Mouse (Mus musculus): ENCODE data around the gene Tacc2. TPM values are rescaled to one million over a fixed set of nuclear protein-coding genes. Genes with fewer than 3 reads are reported as not detected.

Gene Tacc2
- polyA plus RNA-seq, 1 experiment from 2014 or later = 47.4 TPM

GRCm38 (mm10) chr7:130613973-130614372 is 36.7 kb downstream of the Tacc2 start:
- no peak overlapping the region for H3K4me3 ChIP-seq (ENCODE audit: low read depth, low read length)
- H3K4me2 ChIP-seq (ENCODE audit: low read depth, low read length, severe bottlenecking) = no peak overlapping the region
- H3K27me3 ChIP-seq (ENCODE audit: control insufficient read depth, insufficient read depth, low read length) = no peaks in the 10 kb centered on the region
- WGBS = 81% methylated on average over 4 of the region's 4 CpGs
- no peaks in the 10 kb centered on the region for H3K36me3 ChIP-seq (ENCODE audit: control insufficient read depth, insufficient read depth, low read length)
- H3K9me3 ChIP-seq (ENCODE audit: control insufficient read depth, low read length) = no peaks in the 10 kb centered on the region
- ATAC-seq (replicated peaks; ENCODE audit: low FRiP score) = no peak
- H3K27ac ChIP-seq (ENCODE audit: low read depth, low read length) = no peak overlapping the region
- no peak overlapping the region for H3K9ac ChIP-seq (ENCODE audit: low read length)
- no peaks in the 10 kb centered on the region for H3K4me1 ChIP-seq (replicated peaks; ENCODE audit: control insufficient read depth, insufficient read depth, low read length)
- no peak for DNase-seq (ENCODE audit: low spot score)

- H3K9ac ChIP-seq (ENCODE audit: low read length) = no peak overlapping the region
- no peaks in the 10 kb centered on the region for H3K36me3 ChIP-seq (ENCODE audit: control insufficient read depth, insufficient read depth, low read length)
- no peaks in the 10 kb centered on the region for H3K9me3 ChIP-seq (ENCODE audit: control insufficient read depth, low read length)
- no peak overlapping the region for H3K27ac ChIP-seq (ENCODE audit: low read depth, low read length)
- no peaks in the 10 kb centered on the region for H3K4me1 ChIP-seq (replicated peaks; ENCODE audit: control insufficient read depth, insufficient read depth, low read length)
- no peaks in the 10 kb centered on the region for H3K27me3 ChIP-seq (ENCODE audit: control insufficient read depth, insufficient read depth, low read length)
- no peak overlapping the region for H3K4me2 ChIP-seq (ENCODE audit: low read depth, low read length, severe bottlenecking)
- no peak overlapping the region for H3K4me3 ChIP-seq (ENCODE audit: low read depth, low read length)
- 85% methylated on average over 3 of the region's 3 CpGs for WGBS
- ATAC-seq (replicated peaks; ENCODE audit: low FRiP score) (no peak), DNase-seq (ENCODE audit: low spot score) (no peak)
Observed at GRCm38 (mm10) chr7:130617591-130617990, 40.4 kb downstream of the Tacc2 start.

DNA sequence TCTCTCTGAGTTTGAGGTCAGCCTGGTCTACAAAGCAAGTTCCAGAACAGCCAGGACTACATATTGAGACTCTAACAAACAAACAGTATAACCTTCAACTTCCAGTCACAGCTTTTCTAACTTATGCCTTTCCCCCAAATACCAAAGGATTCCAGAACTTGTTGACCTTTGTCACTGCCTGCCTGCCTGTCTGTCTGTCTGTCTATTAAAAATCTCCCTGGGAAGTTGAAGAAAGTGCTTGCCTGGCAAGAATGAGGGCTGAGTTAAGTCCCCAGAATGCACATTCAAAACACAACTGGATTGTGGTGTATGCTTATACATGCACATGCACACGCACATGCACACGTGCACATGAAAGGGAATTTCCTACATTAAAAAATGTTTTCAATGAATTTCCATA is 43.8 kb downstream of the Tacc2 start:
- Histone ChIP-seq H3K36me3 (ENCODE audit: control insufficient read depth, insufficient read depth, low read length) (no peaks in the 10 kb centered on the region), H3K9me3 (ENCODE audit: control insufficient read depth, low read length) (no peaks in the 10 kb centered on the region), H3K4me3 (ENCODE audit: low read depth, low read length) (no peak overlapping the region), H3K4me1 (replicated peaks; ENCODE audit: control insufficient read depth, insufficient read depth, low read length) (no peaks in the 10 kb centered on the region), H3K27ac (ENCODE audit: low read depth, low read length) (no peak overlapping the region), H3K9ac (ENCODE audit: low read length) (no peak overlapping the region), H3K4me2 (ENCODE audit: low read depth, low read length, severe bottlenecking) (no peak overlapping the region), H3K27me3 (ENCODE audit: control insufficient read depth, insufficient read depth, low read length) (no peaks in the 10 kb centered on the region)
- WGBS = 93% methylated on average over 2 of the region's 2 CpGs
- DNase-seq (ENCODE audit: low spot score) = no peak
- ATAC-seq (replicated peaks; ENCODE audit: low FRiP score) = no peak

GRCm38 (mm10) chr7:130621953-130622352 is 44.7 kb downstream of the Tacc2 start:
- no peak overlapping the region for H3K27ac ChIP-seq (ENCODE audit: low read depth, low read length)
- DNase-seq (ENCODE audit: low spot score) (no peak), ATAC-seq (replicated peaks; ENCODE audit: low FRiP score) (no peak)

GRCm38 (mm10) chr7:130622359-130622758 is 45.1 kb downstream of the Tacc2 start:
- Histone ChIP-seq H3K9me3 (ENCODE audit: control insufficient read depth, low read length) (no peaks in the 10 kb centered on the region), H3K4me3 (ENCODE audit: low read depth, low read length) (no peak overlapping the region), H3K27ac (ENCODE audit: low read depth, low read length) (no peak overlapping the region), H3K4me1 (replicated peaks; ENCODE audit: control insufficient read depth, insufficient read depth, low read length) (no peaks in the 10 kb centered on the region), H3K4me2 (ENCODE audit: low read depth, low read length, severe bottlenecking) (no peak overlapping the region), H3K27me3 (ENCODE audit: control insufficient read depth, insufficient read depth, low read length) (no peaks in the 10 kb centered on the region), H3K36me3 (ENCODE audit: control insufficient read depth, insufficient read depth, low read length) (no peaks in the 10 kb centered on the region), H3K9ac (ENCODE audit: low read length) (no peak overlapping the region)
- no peak for ATAC-seq (replicated peaks; ENCODE audit: low FRiP score)
- WGBS = 90% methylated on average over 4 of the region's 4 CpGs
- no peak for DNase-seq (ENCODE audit: low spot score)

More at GRCm38 (mm10) chr7:130621953-130622352, 44.7 kb downstream of the Tacc2 start:
- 81% methylated on average over 3 of the region's 3 CpGs for WGBS
- Histone ChIP-seq H3K4me3 (ENCODE audit: low read depth, low read length) (no peak overlapping the region), H3K4me1 (replicated peaks; ENCODE audit: control insufficient read depth, insufficient read depth, low read length) (no peaks in the 10 kb centered on the region), H3K9ac (ENCODE audit: low read length) (no peak overlapping the region), H3K36me3 (ENCODE audit: control insufficient read depth, insufficient read depth, low read length) (no peaks in the 10 kb centered on the region), H3K27me3 (ENCODE audit: control insufficient read depth, insufficient read depth, low read length) (no peaks in the 10 kb centered on the region), H3K4me2 (ENCODE audit: low read depth, low read length, severe bottlenecking) (no peak overlapping the region), H3K9me3 (ENCODE audit: control insufficient read depth, low read length) (no peaks in the 10 kb centered on the region)

GRCm38 (mm10) chr7:130624299-130624698 is 47.1 kb downstream of the Tacc2 start:
- no peaks in the 10 kb centered on the region for H3K27me3 ChIP-seq (ENCODE audit: control insufficient read depth, insufficient read depth, low read length)
- no peaks in the 10 kb centered on the region for H3K36me3 ChIP-seq (ENCODE audit: control insufficient read depth, insufficient read depth, low read length)
- 91% methylated on average over 9 of the region's 9 CpGs for WGBS
- H3K27ac ChIP-seq (ENCODE audit: low read depth, low read length) = no peak overlapping the region
- H3K9me3 ChIP-seq (ENCODE audit: control insufficient read depth, low read length) = no peaks in the 10 kb centered on the region
- H3K4me3 ChIP-seq (ENCODE audit: low read depth, low read length) = no peak overlapping the region
- H3K4me1 ChIP-seq (replicated peaks; ENCODE audit: control insufficient read depth, insufficient read depth, low read length) = no peaks in the 10 kb centered on the region
- DNase-seq (ENCODE audit: low spot score) (no peak), ATAC-seq (replicated peaks; ENCODE audit: low FRiP score) (no peak)
- H3K4me2 ChIP-seq (ENCODE audit: low read depth, low read length, severe bottlenecking) = no peak overlapping the region
- H3K9ac ChIP-seq (ENCODE audit: low read length) = no peak overlapping the region

GRCm38 (mm10) chr7:130625361-130625760 is 48.1 kb downstream of the Tacc2 start:
- H3K9me3 ChIP-seq (ENCODE audit: control insufficient read depth, low read length) = no peaks in the 10 kb centered on the region
- no peak for DNase-seq (ENCODE audit: low spot score)
- no peak overlapping the region for H3K4me3 ChIP-seq (ENCODE audit: low read depth, low read length)
- no peak for ATAC-seq (replicated peaks; ENCODE audit: low FRiP score)
- H3K9ac ChIP-seq (ENCODE audit: low read length) = no peak overlapping the region
- 78% methylated on average over 7 of the region's 7 CpGs for WGBS
- no peaks in the 10 kb centered on the region for H3K36me3 ChIP-seq (ENCODE audit: control insufficient read depth, insufficient read depth, low read length)
- no peaks in the 10 kb centered on the region for H3K27me3 ChIP-seq (ENCODE audit: control insufficient read depth, insufficient read depth, low read length)
- no peak overlapping the region for H3K4me2 ChIP-seq (ENCODE audit: low read depth, low read length, severe bottlenecking)
- H3K4me1 ChIP-seq (replicated peaks; ENCODE audit: control insufficient read depth, insufficient read depth, low read length) = no peaks in the 10 kb centered on the region
- no peak overlapping the region for H3K27ac ChIP-seq (ENCODE audit: low read depth, low read length)

- H3K4me3 ChIP-seq (ENCODE audit: low read depth, low read length) = no peak overlapping the region
- ATAC-seq (replicated peaks; ENCODE audit: low FRiP score) (no peak), DNase-seq (ENCODE audit: low spot score) (no peak)
- no peaks in the 10 kb centered on the region for H3K4me1 ChIP-seq (replicated peaks; ENCODE audit: control insufficient read depth, insufficient read depth, low read length)
- no peaks in the 10 kb centered on the region for H3K36me3 ChIP-seq (ENCODE audit: control insufficient read depth, insufficient read depth, low read length)
- H3K9ac ChIP-seq (ENCODE audit: low read length) = no peak overlapping the region
- WGBS = 63% methylated on average over 1 of the region's 1 CpGs
- H3K4me2 ChIP-seq (ENCODE audit: low read depth, low read length, severe bottlenecking) = no peak overlapping the region
- no peaks in the 10 kb centered on the region for H3K9me3 ChIP-seq (ENCODE audit: control insufficient read depth, low read length)
- H3K27ac ChIP-seq (ENCODE audit: low read depth, low read length) = no peak overlapping the region
- H3K27me3 ChIP-seq (ENCODE audit: control insufficient read depth, insufficient read depth, low read length) = no peaks in the 10 kb centered on the region
Observed at GRCm38 (mm10) chr7:130628601-130629000, 51.4 kb downstream of the Tacc2 start.

DNA sequence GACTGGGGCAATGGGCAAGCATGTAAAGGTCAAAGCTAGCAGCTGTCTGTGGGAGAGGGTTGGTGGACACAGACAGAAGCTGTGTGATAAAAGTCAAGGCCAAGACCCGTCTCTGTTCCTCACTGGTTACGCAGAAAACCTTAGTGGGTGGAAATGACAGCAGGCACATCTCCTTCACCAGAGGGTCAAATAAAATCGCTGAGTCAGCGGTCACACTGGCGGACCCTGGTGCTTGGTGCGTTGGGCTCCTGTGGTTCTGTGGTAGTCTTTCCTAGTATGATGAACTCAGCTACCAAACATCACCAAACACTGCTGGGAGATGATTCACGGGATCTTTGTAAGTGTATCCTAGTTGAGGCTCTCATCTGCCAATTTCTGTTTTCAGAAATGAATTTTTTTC is 52.8 kb downstream of the Tacc2 start:
- no peak for ATAC-seq (replicated peaks; ENCODE audit: low FRiP score)
- Histone ChIP-seq H3K9ac (ENCODE audit: low read length) (no peak overlapping the region), H3K27me3 (ENCODE audit: control insufficient read depth, insufficient read depth, low read length) (no peaks in the 10 kb centered on the region), H3K4me2 (ENCODE audit: low read depth, low read length, severe bottlenecking) (no peak overlapping the region), H3K4me3 (ENCODE audit: low read depth, low read length) (no peak overlapping the region), H3K27ac (ENCODE audit: low read depth, low read length) (no peak overlapping the region), H3K36me3 (ENCODE audit: control insufficient read depth, insufficient read depth, low read length) (no peaks in the 10 kb centered on the region), H3K4me1 (replicated peaks; ENCODE audit: control insufficient read depth, insufficient read depth, low read length) (no peaks in the 10 kb centered on the region), H3K9me3 (ENCODE audit: control insufficient read depth, low read length) (no peaks in the 10 kb centered on the region)
- WGBS = 91% methylated on average over 7 of the region's 7 CpGs
- no peak for DNase-seq (ENCODE audit: low spot score)
